Comparison of ENCODE assay signal across 19 mouse cellular contexts in genomic region chr13:55371740-55372139, GRCm38 (mm10). TPM values are rescaled to one million over a fixed set of nuclear protein-coding genes. Genes with fewer than 3 reads are reported as not detected.
DNase-seq lines count a peak whose midpoint lies in the region; ATAC-seq and TF ChIP-seq lines count a peak whose summit lies in the region.
"Had no signal": no experiment of that assay in that cellular context is flagged by ENCODE, and none has a peak within 500 bp of the region (broad histone marks: within the 10 kb centered on the region; RNA-seq: fewer than 3 reads in every experiment).

No protein-coding gene starts in this region.

- H3K36me3 ChIP-seq in embryonic facial prominence, embryonic 14.5 days (ENCODE audit: control insufficient read depth, insufficient read depth, low read length) = no peaks in the 10 kb centered on the region
- H3K36me3 ChIP-seq in embryonic facial prominence, embryonic 10.5 days (replicated peaks) = no peaks in the 10 kb centered on the region
- no peaks in the 10 kb centered on the region for H3K36me3 ChIP-seq in limb, embryonic 13.5 days
- no peaks in the 10 kb centered on the region for H3K36me3 ChIP-seq in limb, embryonic 10.5 days
- H3K36me3 ChIP-seq in lung, postnatal 0 days (ENCODE audit: insufficient read depth, low read length) = no peaks in the 10 kb centered on the region
- H3K36me3 ChIP-seq: embryonic facial prominence, embryonic 13.5 days; heart, embryonic 15.5 days; hindbrain, embryonic 10.5 days had no signal

- H3K9me3 ChIP-seq in embryonic facial prominence, embryonic 14.5 days (ENCODE audit: control insufficient read depth, low read length) = no peaks in the 10 kb centered on the region
- no peaks in the 10 kb centered on the region for H3K9me3 ChIP-seq in embryonic facial prominence, embryonic 10.5 days
- no peaks in the 10 kb centered on the region for H3K9me3 ChIP-seq in limb, embryonic 13.5 days
- H3K9me3 ChIP-seq in limb, embryonic 10.5 days (replicated peaks) = no peaks in the 10 kb centered on the region
- no peaks in the 10 kb centered on the region for H3K9me3 ChIP-seq in lung, postnatal 0 days (ENCODE audit: low read length)
- H3K9me3 ChIP-seq: embryonic facial prominence, embryonic 13.5 days; forebrain, embryonic 13.5 days; G1E; heart, embryonic 15.5 days; hindbrain, embryonic 10.5 days had no signal

- no peak overlapping the region for H3K4me3 ChIP-seq in embryonic facial prominence, embryonic 14.5 days (ENCODE audit: low read depth, low read length)
- no peak overlapping the region for H3K4me3 ChIP-seq in embryonic facial prominence, embryonic 10.5 days
- no peak overlapping the region for H3K4me3 ChIP-seq in limb, embryonic 13.5 days
- no peak overlapping the region for H3K4me3 ChIP-seq in limb, embryonic 10.5 days
- H3K4me3 ChIP-seq in bone marrow, adult 2 months (replicated peaks; ENCODE audit: control insufficient read depth, low read depth, low read length) = peak overlapping the region; percentile 38
- H3K4me3 ChIP-seq in lung, postnatal 0 days (ENCODE audit: low read depth, low read length) = no peak overlapping the region
- H3K4me3 ChIP-seq: embryonic facial prominence, embryonic 13.5 days; forebrain, embryonic 13.5 days; heart, adult 2 months; heart, embryonic 15.5 days; hindbrain, embryonic 10.5 days had no signal

- DNase-seq in embryonic facial prominence, embryonic 14.5 days (ENCODE audit: low spot score) = peak; percentile 33
- DNase-seq in embryonic facial prominence, embryonic 10.5 days (ENCODE audit: low spot score) = no peak
- no peak for DNase-seq in limb, embryonic 10.5 days (ENCODE audit: low spot score)
- DNase-seq in retina, embryonic 14.5 days (ENCODE audit: low spot score) = peak; percentile 10
- no peak for DNase-seq in lung, postnatal 0 days (ENCODE audit: low spot score)
- DNase-seq: adrenal gland, postnatal 10 days; B cell, adult 2 months; cerebellum, postnatal 25 days; forebrain, postnatal 0 days had no signal

- 62% methylated on average over 4 of the region's 5 CpGs for WGBS in embryonic facial prominence, embryonic 14.5 days
- 54% methylated on average over 5 of the region's 5 CpGs for WGBS in embryonic facial prominence, embryonic 10.5 days
- WGBS in limb, embryonic 13.5 days = 62% methylated on average over 5 of the region's 5 CpGs
- WGBS in limb, embryonic 10.5 days = 61% methylated on average over 5 of the region's 5 CpGs
- WGBS in bone marrow, adult 2 months = 71% methylated on average over 5 of the region's 5 CpGs
- 57% methylated on average over 5 of the region's 5 CpGs for WGBS in lung, postnatal 0 days

- H3K27me3 ChIP-seq in embryonic facial prominence, embryonic 14.5 days (replicated peaks; ENCODE audit: control insufficient read depth, insufficient read depth, low read length) = 0 out of 2 replicates have a peak, but pooled peaks cover 5% of the 10 kb centered on the region
- peaks cover 54% of the 10 kb centered on the region for H3K27me3 ChIP-seq in embryonic facial prominence, embryonic 10.5 days (replicated peaks; ENCODE audit: low read depth, poor library complexity, severe bottlenecking)
- peaks cover 68% of the 10 kb centered on the region for H3K27me3 ChIP-seq in limb, embryonic 13.5 days
- H3K27me3 ChIP-seq in limb, embryonic 10.5 days (ENCODE audit: low read depth, poor library complexity, severe bottlenecking) = peaks cover 38% of the 10 kb centered on the region
- no peaks in the 10 kb centered on the region for H3K27me3 ChIP-seq in lung, postnatal 0 days (replicated peaks; ENCODE audit: insufficient read depth, low read length)

- no peak for TF ChIP-seq EP300 in lung, postnatal 0 days (IDR thresholded peaks at IDR 0.05)

- no peaks in the 10 kb centered on the region for H3K4me1 ChIP-seq in embryonic facial prominence, embryonic 14.5 days (ENCODE audit: control insufficient read depth, insufficient read depth, low read length)
- peaks cover 9% of the 10 kb centered on the region for H3K4me1 ChIP-seq in embryonic facial prominence, embryonic 10.5 days
- H3K4me1 ChIP-seq in limb, embryonic 13.5 days = no peaks in the 10 kb centered on the region
- H3K4me1 ChIP-seq in limb, embryonic 10.5 days = peaks cover 6% of the 10 kb centered on the region; the same call in 1 of the 2 replicates
- H3K4me1 ChIP-seq in bone marrow, adult 2 months (ENCODE audit: control insufficient read depth, insufficient read depth, low read length) = peaks cover 19% of the 10 kb centered on the region
- H3K4me1 ChIP-seq in lung, postnatal 0 days (ENCODE audit: insufficient read depth, low read depth, low read length) = no peaks in the 10 kb centered on the region; the same call in 1 of the 2 replicates
- H3K4me1 ChIP-seq: forebrain, embryonic 13.5 days had no signal

- H3K9ac ChIP-seq in embryonic facial prominence, embryonic 14.5 days (ENCODE audit: low read depth, low read length) = no peak overlapping the region
- H3K9ac ChIP-seq in limb, embryonic 13.5 days = no peak overlapping the region
- H3K9ac ChIP-seq in lung, postnatal 0 days (replicated peaks; ENCODE audit: low read depth) = no peak overlapping the region
- H3K9ac ChIP-seq: embryonic facial prominence, embryonic 13.5 days; forebrain, embryonic 13.5 days; forebrain, postnatal 0 days; heart, embryonic 15.5 days had no signal

- ATAC-seq in embryonic facial prominence, embryonic 14.5 days (ENCODE audit: low read depth) = peak; percentile 59; the same call in 1 of the 2 replicates
- ATAC-seq in limb, embryonic 13.5 days (ENCODE audit: low FRiP score, low read depth) = peak; percentile 61; the same call in 1 of the 2 replicates
- no peak for ATAC-seq in lung, postnatal 0 days
- ATAC-seq: CD4-positive, CD25-positive, alpha-beta regulatory T cell, adult 4 months; forebrain, embryonic 13.5 days; forebrain, postnatal 0 days had no signal

- TF ChIP-seq POLR2A in bone marrow, adult 2 months (IDR thresholded peaks at IDR 0.05; ENCODE audit: borderline replicate concordance, control insufficient read depth, low read depth, low read length) = no peak

- no peak overlapping the region for H3K4me2 ChIP-seq in embryonic facial prominence, embryonic 14.5 days (ENCODE audit: low read depth, low read length)
- H3K4me2 ChIP-seq in limb, embryonic 13.5 days (replicated peaks) = no peak overlapping the region
- no peak overlapping the region for H3K4me2 ChIP-seq in lung, postnatal 0 days (replicated peaks; ENCODE audit: low read depth, low read length)
- H3K4me2 ChIP-seq: embryonic facial prominence, embryonic 13.5 days; forebrain, embryonic 13.5 days; heart, embryonic 11.5 days; heart, embryonic 15.5 days had no signal

- no peak overlapping the region for H3K27ac ChIP-seq in embryonic facial prominence, embryonic 14.5 days (replicated peaks; ENCODE audit: low read depth, low read length)
- H3K27ac ChIP-seq in embryonic facial prominence, embryonic 10.5 days (replicated peaks) = no peak overlapping the region
- no peak overlapping the region for H3K27ac ChIP-seq in limb, embryonic 13.5 days
- H3K27ac ChIP-seq in limb, embryonic 10.5 days = no peak overlapping the region
- H3K27ac ChIP-seq in bone marrow, adult 2 months (ENCODE audit: control insufficient read depth, insufficient read depth, low read depth, low read length, poor library complexity) = no peak overlapping the region
- H3K27ac ChIP-seq in lung, postnatal 0 days (ENCODE audit: low read length) = no peak overlapping the region
- H3K27ac ChIP-seq: embryonic facial prominence, embryonic 13.5 days; forebrain, embryonic 13.5 days; heart, adult 2 months; heart, embryonic 15.5 days had no signal

- TF ChIP-seq CTCF in bone marrow, adult 2 months (IDR thresholded peaks at IDR 0.05; ENCODE audit: control insufficient read depth, insufficient read depth, low read length) = no peak
- TF ChIP-seq CTCF in lung, postnatal 0 days (IDR thresholded peaks at IDR 0.05) = no peak

RNA-seq across cellular contexts. Expression of gene Rgs14, which starts 2.2 kb away (rescaled TPM):
- polyA plus RNA-seq in embryonic facial prominence, embryonic 14.5 days (2014; fragmentation: Nextera tagmentation; extraction: Ambion mirVana) = 1.3 and 3.3 TPM in 2 replicates
- 0.54 and 0.97 TPM in 2 replicates for polyA plus RNA-seq in embryonic facial prominence, embryonic 10.5 days (2016; fragmentation: Nextera tagmentation; extraction: Ambion mirVana)
- 1.3 and 1.5 TPM in 2 replicates for polyA plus RNA-seq in limb, embryonic 13.5 days (2015; fragmentation: Nextera tagmentation; extraction: Ambion mirVana)
- 0.70 and 1.1 TPM in 2 replicates for polyA plus RNA-seq in limb, embryonic 10.5 days (2016; fragmentation: Nextera tagmentation; extraction: Ambion mirVana)
- polyA plus RNA-seq in bone marrow, adult 2 months (2011; ENCODE audit: insufficient read depth, insufficient read length, low replicate concordance, missing spikeins) = 20.6 and 51.6 TPM in 2 replicates
- polyA plus RNA-seq in lung, postnatal 0 days (2015; fragmentation: Nextera tagmentation; extraction: Ambion mirVana) = 2.7 and 2.8 TPM in 2 replicates

RNA-seq across cellular contexts. Expression of gene Lman2, which starts 9.2 kb away (rescaled TPM):
- polyA plus RNA-seq in embryonic facial prominence, embryonic 14.5 days (2014; fragmentation: Nextera tagmentation; extraction: Ambion mirVana) = 102 and 105 TPM in 2 replicates
- polyA plus RNA-seq in embryonic facial prominence, embryonic 10.5 days (2016; fragmentation: Nextera tagmentation; extraction: Ambion mirVana) = 101 and 110 TPM in 2 replicates
- polyA plus RNA-seq in limb, embryonic 13.5 days (2015; fragmentation: Nextera tagmentation; extraction: Ambion mirVana) = 93.9 and 94.0 TPM in 2 replicates
- 112 and 113 TPM in 2 replicates for polyA plus RNA-seq in limb, embryonic 10.5 days (2016; fragmentation: Nextera tagmentation; extraction: Ambion mirVana)
- polyA plus RNA-seq in bone marrow, adult 2 months (2011; ENCODE audit: insufficient read depth, insufficient read length, low replicate concordance, missing spikeins) = 31.3 and 50.1 TPM in 2 replicates
- 63.6 and 66.5 TPM in 2 replicates for polyA plus RNA-seq in lung, postnatal 0 days (2015; fragmentation: Nextera tagmentation; extraction: Ambion mirVana)

RNA-seq across cellular contexts. Expression of gene Slc34a1, which starts 26.2 kb away (rescaled TPM):
- not detected in 2 replicates for polyA plus RNA-seq in embryonic facial prominence, embryonic 14.5 days (2014; fragmentation: Nextera tagmentation; extraction: Ambion mirVana)
- polyA plus RNA-seq in embryonic facial prominence, embryonic 10.5 days (2016; fragmentation: Nextera tagmentation; extraction: Ambion mirVana) = not detected in 2 replicates
- polyA plus RNA-seq in limb, embryonic 13.5 days (2015; fragmentation: Nextera tagmentation; extraction: Ambion mirVana) = 0.06 TPM in 1 of 2 replicates, not detected in the other
- not detected in 2 replicates for polyA plus RNA-seq in limb, embryonic 10.5 days (2016; fragmentation: Nextera tagmentation; extraction: Ambion mirVana)
- 6.7 TPM in 1 of 2 replicates, not detected in the other for polyA plus RNA-seq in bone marrow, adult 2 months (2011; ENCODE audit: insufficient read depth, insufficient read length, low replicate concordance, missing spikeins)
- not detected in 2 replicates for polyA plus RNA-seq in lung, postnatal 0 days (2015; fragmentation: Nextera tagmentation; extraction: Ambion mirVana)
- polyA plus RNA-seq: CD4-positive, CD25-positive, alpha-beta regulatory T cell, adult 4 months; embryonic facial prominence, embryonic 13.5 days; forebrain, embryonic 13.5 days; forebrain, postnatal 0 days; G1E; heart, embryonic 11.5 days; heart, embryonic 15.5 days had no signal

RNA-seq across cellular contexts. Expression of gene Mxd3, which starts 42.1 kb away (rescaled TPM):
- 36.0 and 39.4 TPM in 2 replicates for polyA plus RNA-seq in embryonic facial prominence, embryonic 14.5 days (2014; fragmentation: Nextera tagmentation; extraction: Ambion mirVana)
- polyA plus RNA-seq in embryonic facial prominence, embryonic 10.5 days (2016; fragmentation: Nextera tagmentation; extraction: Ambion mirVana) = 20.5 and 20.9 TPM in 2 replicates
- polyA plus RNA-seq in limb, embryonic 13.5 days (2015; fragmentation: Nextera tagmentation; extraction: Ambion mirVana) = 40.9 and 41.0 TPM in 2 replicates
- 15.8 and 27.5 TPM in 2 replicates for polyA plus RNA-seq in limb, embryonic 10.5 days (2016; fragmentation: Nextera tagmentation; extraction: Ambion mirVana)
- 46.2 and 59.0 TPM in 2 replicates for polyA plus RNA-seq in bone marrow, adult 2 months (2011; ENCODE audit: insufficient read depth, insufficient read length, low replicate concordance, missing spikeins)
- polyA plus RNA-seq in lung, postnatal 0 days (2015; fragmentation: Nextera tagmentation; extraction: Ambion mirVana) = 3.1 and 5.0 TPM in 2 replicates

RNA-seq across cellular contexts. Expression of gene Pfn3, which starts 43.3 kb away (rescaled TPM):
- polyA plus RNA-seq in embryonic facial prominence, embryonic 14.5 days (2014; fragmentation: Nextera tagmentation; extraction: Ambion mirVana) = 0.70 TPM in 1 of 2 replicates, not detected in the other
- not detected in 2 replicates for polyA plus RNA-seq in embryonic facial prominence, embryonic 10.5 days (2016; fragmentation: Nextera tagmentation; extraction: Ambion mirVana)
- polyA plus RNA-seq in limb, embryonic 13.5 days (2015; fragmentation: Nextera tagmentation; extraction: Ambion mirVana) = 0.29 TPM in 1 of 2 replicates, not detected in the other
- not detected in 2 replicates for polyA plus RNA-seq in limb, embryonic 10.5 days (2016; fragmentation: Nextera tagmentation; extraction: Ambion mirVana)
- not detected in 2 replicates for polyA plus RNA-seq in bone marrow, adult 2 months (2011; ENCODE audit: insufficient read depth, insufficient read length, low replicate concordance, missing spikeins)
- polyA plus RNA-seq in lung, postnatal 0 days (2015; fragmentation: Nextera tagmentation; extraction: Ambion mirVana) = not detected in 2 replicates
- polyA plus RNA-seq: CD4-positive, CD25-positive, alpha-beta regulatory T cell, adult 4 months; embryonic facial prominence, embryonic 13.5 days; forebrain, embryonic 13.5 days; G1E; heart, adult 2 months; heart, embryonic 11.5 days; heart, embryonic 15.5 days; hindbrain, embryonic 10.5 days had no signal

Comparison
In these comparisons a context has a peak if more than half of its experiments do, and no peak if none do; other contexts are left out.
1. DNase-seq: peak in embryonic facial prominence, embryonic 14.5 days (single experiment) and retina, embryonic 14.5 days (single experiment); none in embryonic facial prominence, embryonic 10.5 days (single experiment), limb, embryonic 10.5 days (single experiment) and lung, postnatal 0 days (single experiment).